In the genomic region with DNA sequence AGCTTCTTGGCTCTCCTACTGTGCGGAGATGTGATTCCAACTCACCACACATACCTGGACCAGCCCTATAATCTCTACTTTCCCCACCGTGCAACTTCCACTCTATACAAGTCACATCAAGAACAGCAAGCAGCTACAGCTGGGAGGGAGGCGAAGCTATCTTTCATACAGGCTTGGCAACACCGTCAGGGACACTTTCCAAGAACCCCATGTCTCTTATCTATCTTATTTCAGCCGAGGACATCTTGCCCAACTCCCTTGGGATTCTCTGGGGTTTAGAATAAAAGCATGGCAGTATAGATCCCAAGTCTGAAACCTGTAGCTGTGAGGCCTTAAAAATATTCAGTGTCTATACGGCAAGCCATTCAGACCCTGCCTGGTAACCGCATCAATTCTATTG, we compare ENCODE assay signal across 11 mouse cellular contexts.
"Had no signal": no experiment of that assay in that cellular context is flagged by ENCODE, and none has a peak within 500 bp of the region (broad histone marks: within the 10 kb centered on the region; RNA-seq: fewer than 3 reads in every experiment).

No protein-coding gene starts in this region.

- DNase-seq: kidney, adult 2 months; kidney, postnatal 25 days; layer of hippocampus, adult 9-11 months; liver, embryonic 13.5 days; lung, adult 2 months; lung, postnatal 14 days; lung, postnatal 4 days; midbrain, embryonic 14.5 days; retina, postnatal 1 day; right cerebral cortex, postnatal 25 days; thymus, postnatal 25 days had no signal
